Mouse (Mus musculus) embryonic facial prominence, embryonic 14.5 days (tissue): Measurements from ENCODE around the gene Tnnt3. TPM values are rescaled to one million over a fixed set of nuclear protein-coding genes. Genes with fewer than 3 reads are reported as not detected.
A peak's percentile ranks its signal among the peaks of the same experiment; 100 is the strongest.

Experiments
- ATAC-seq: fragments of 200-750 bp; cut with Nextera tagmentation; 2 replicates; pipeline ENCODE4 v1.8.0; 2017; ENCODE audit warnings: low read depth, moderate number of reproducible peaks, moderate TSS enrichment
- DNase-seq: peaks from one replicate; pipeline ENCODE4 v3.0.0-alpha.2; 2015; ENCODE audit warnings: low spot score
- H3K27ac ChIP-seq: fragments of 300-500 bp; sonication (generic); replicated peaks from 2 replicates; pipeline ENCODE4 v1.5.1; 2014; ENCODE audit warnings: low read depth, mild to moderate bottlenecking, low read length, moderate library complexity
- H3K27me3 ChIP-seq: fragments of 300-500 bp; sonication (generic); replicated peaks from 2 replicates; pipeline ENCODE4 v1.6.1; 2014; ENCODE audit warnings: low read length; ENCODE audit not compliant: control insufficient read depth, insufficient read depth
- H3K36me3 ChIP-seq: fragments of 300-500 bp; sonication (generic); 2 replicates; pipeline ENCODE4 v1.6.1; 2014; ENCODE audit warnings: low read length, mixed read lengths; ENCODE audit not compliant: control insufficient read depth, insufficient read depth
- H3K4me1 ChIP-seq: fragments of 300-500 bp; sonication (generic); 2 replicates; pipeline ENCODE4 v1.6.1; 2014; ENCODE audit warnings: antibody characterized with exemption, low read length; ENCODE audit not compliant: control insufficient read depth, insufficient read depth
- H3K4me2 ChIP-seq: fragments of 300-500 bp; sonication (generic); 2 replicates; pipeline ENCODE4 v1.6.1; 2014; ENCODE audit warnings: low read depth, mild to moderate bottlenecking, low read length, moderate library complexity, mixed read lengths
- H3K4me3 ChIP-seq: fragments of 300-500 bp; sonication (generic); 2 replicates; pipeline ENCODE4 v1.5.1; 2014; ENCODE audit warnings: low read depth, mild to moderate bottlenecking, low read length
- H3K9ac ChIP-seq: fragments of 300-500 bp; sonication (generic); 2 replicates; pipeline ENCODE4 v1.6.1; 2014; ENCODE audit warnings: low read depth, mild to moderate bottlenecking, low read length, moderate library complexity, mixed read lengths
- H3K9me3 ChIP-seq: fragments of 300-500 bp; sonication (generic); 2 replicates; pipeline ENCODE4 v1.6.1; 2016; ENCODE audit warnings: low read length; ENCODE audit not compliant: control insufficient read depth
- WGBS: fragments of 180-500 bp; shearing (Covaris S2); extraction: QIAGEN DNeasy Blood & Tissue Kit; methylation state at CpG from one replicate; pipeline ENCODE4 v1.1.7; 2014; 5-methylcytosine and 5-hydroxymethylcytosine counted together
- polyA plus RNA-seq: library from polyadenylated mRNA; unstranded; fragments of >200 nt; fragmentation: Nextera tagmentation; extraction: Ambion mirVana; gene quantifications from 2 replicates; pipeline ENCODE4 v1.2.1, GENCODE M21; 2014

Gene Tnnt3
- polyA plus RNA-seq, 1 experiment from 2014 or later: 643 TPM

DNA sequence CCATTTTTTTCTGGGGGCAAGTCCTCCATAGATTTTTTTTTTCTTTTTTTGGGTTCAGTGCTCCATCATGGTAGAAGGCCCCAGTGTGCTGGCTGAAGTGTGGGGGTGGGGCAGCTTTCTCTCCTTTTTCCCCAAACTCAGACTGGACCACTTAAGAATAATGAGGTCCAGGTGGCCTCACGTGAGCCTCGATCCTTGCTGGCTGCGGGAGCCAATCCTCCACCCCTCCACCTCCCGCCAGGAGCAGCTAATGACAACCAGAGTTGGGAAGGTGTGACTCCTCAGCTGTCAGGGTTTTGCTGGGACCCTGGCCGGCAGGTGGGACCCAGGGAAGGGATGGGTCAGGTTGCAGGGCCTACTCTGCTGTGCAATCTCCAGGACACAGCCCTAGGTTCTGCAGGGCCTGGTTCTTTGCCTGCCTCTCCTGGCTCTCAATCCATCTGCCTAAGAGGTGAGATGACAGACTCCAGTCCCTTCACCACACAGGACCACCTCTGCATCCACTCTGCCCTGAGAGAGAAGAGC is 61.1 kb downstream of the Tnnt3 start:
- peak; percentile 55 for DNase-seq
- H3K4me1 ChIP-seq: peaks cover 39% of the 10 kb centered on the region
- H3K9me3 ChIP-seq: no peaks in the 10 kb centered on the region
- no peak overlapping the region for H3K4me2 ChIP-seq
- no peak overlapping the region for H3K4me3 ChIP-seq
- no peaks in the 10 kb centered on the region for H3K27me3 ChIP-seq
- H3K27ac ChIP-seq: peak overlapping the region; percentile 68
- ATAC-seq: no peak
- no peak overlapping the region for H3K9ac ChIP-seq
- H3K36me3 ChIP-seq: no peaks in the 10 kb centered on the region
- WGBS: 21% methylated on average over 5 of the region's 5 CpGs

DNA sequence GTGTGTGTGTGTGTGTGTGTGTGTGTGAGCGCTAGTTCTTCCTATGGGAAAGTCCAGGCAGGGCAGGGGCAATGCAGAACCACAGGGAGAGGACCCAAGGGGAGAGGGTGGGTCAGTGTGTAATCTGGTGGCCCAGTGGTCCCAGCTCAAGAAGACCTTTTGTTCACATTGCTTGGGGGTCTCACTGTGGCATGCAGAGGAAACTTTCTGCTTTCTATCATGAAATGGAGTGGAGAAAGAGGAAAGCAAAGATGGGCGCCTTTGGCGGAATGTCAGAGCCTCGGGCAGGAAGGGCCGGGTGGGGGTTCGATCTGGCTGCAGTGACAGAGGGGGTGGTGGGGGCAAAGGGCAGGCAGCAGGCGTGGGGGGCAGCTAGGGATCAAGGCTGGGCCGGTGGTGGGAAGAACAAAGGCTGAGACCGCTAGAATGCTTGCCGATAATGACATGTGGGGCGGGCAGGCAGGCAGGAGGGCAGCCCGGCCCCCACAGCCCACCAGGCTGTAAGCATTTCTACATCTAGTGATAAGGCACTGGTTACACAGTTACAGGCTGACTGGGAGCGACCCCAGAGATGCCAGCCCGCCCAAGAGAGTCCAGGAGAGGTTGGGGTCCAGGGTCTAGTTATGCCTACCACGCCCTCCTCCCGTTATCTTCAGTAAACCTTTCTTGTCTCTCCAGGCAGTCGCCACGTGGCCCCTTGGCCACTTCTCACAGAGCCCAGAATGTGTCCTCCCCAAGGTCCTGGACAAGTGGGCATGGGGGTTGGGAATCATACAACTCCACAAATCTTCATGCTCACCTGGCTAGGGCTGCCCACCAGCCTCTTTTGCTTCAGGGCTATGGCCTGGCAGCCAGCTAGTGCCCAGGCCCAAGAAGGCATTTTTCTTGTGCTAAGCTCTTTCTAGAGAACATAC is 62.6 kb downstream of the Tnnt3 start:
- Histone ChIP-seq H3K27me3 (no peaks in the 10 kb centered on the region), H3K36me3 (no peaks in the 10 kb centered on the region), H3K4me2 (no peak overlapping the region), H3K4me1 (peaks cover 37% of the 10 kb centered on the region), H3K27ac (peak overlapping the region; percentile 70), H3K4me3 (no peak overlapping the region), H3K9me3 (no peaks in the 10 kb centered on the region), H3K9ac (peak overlapping the region; percentile 9; the same call in 1 of the 2 replicates)
- DNase-seq: no peak
- no peak for ATAC-seq
- WGBS: 29% methylated on average over 18 of the region's 18 CpGs

DNA sequence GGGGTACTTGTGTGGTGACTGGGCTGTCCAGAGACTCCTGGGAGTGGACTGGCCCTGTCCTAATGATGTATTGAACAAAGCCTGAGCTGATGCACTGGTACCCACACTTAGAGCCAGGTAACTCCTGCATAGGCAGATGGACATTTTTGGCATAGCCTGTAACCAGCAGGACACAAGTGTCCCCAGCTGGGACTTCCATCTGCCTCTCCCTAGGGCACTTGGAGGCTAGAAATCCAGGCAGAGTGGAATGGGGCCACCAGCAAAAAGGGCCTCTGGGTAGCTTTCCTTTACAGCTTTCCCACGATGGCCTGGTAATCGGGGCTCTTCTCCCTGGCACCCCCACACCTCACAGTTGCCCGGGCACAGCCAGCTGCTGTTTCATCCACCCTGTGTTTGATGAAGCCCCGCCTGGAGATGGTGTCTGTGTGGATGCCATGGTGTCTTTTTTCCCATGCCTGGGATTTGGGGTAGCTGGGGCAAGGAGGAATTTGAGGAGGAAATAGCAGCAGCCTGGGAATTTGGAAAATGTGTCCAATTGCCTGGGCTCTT is 63.3 kb downstream of the Tnnt3 start:
- peak; percentile 38; the same call in 1 of the 2 replicates for ATAC-seq

DNA sequence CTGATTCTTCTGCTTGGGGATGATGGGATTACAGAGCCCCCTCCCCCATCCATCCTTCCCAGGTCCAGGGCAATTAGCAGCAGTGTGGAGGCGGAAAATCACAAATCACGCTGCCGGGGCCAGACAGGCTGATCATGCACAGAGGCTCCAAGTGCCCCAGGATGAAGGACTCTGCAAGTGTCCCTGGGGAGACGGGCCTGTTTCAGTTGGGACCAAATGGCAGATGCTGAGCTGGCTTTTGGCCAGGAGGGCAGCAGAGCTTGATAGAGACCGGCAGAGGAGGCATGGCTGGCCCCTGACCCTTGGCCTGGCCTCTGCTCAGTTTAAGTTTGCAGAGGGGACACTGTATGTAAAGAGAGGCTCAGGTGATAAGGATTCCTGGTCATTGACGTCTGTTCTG is 64.5 kb downstream of the Tnnt3 start:
- WGBS: 30% methylated on average over 6 of the region's 6 CpGs
- Histone ChIP-seq H3K27me3 (no peaks in the 10 kb centered on the region), H3K4me3 (no peak overlapping the region), H3K36me3 (no peaks in the 10 kb centered on the region), H3K4me1 (peaks cover 33% of the 10 kb centered on the region), H3K9me3 (no peaks in the 10 kb centered on the region), H3K9ac (no peak overlapping the region), H3K27ac (0 out of 2 replicates have a peak overlapping the region, but pooled peaks have one; percentile 48), H3K4me2 (no peak overlapping the region)
- ATAC-seq (0 out of 2 replicates have a peak, but pooled peaks have one; percentile 34), DNase-seq (peak; percentile 62)

More for the DNA sequence above, 63.3 kb downstream of the Tnnt3 start:
- 54% methylated on average over 4 of the region's 4 CpGs for WGBS
- Histone ChIP-seq H3K36me3 (no peaks in the 10 kb centered on the region), H3K27ac (peak overlapping the region; percentile 70), H3K27me3 (no peaks in the 10 kb centered on the region), H3K4me3 (no peak overlapping the region), H3K4me1 (peaks cover 37% of the 10 kb centered on the region), H3K9ac (peak overlapping the region; percentile 9; the same call in 1 of the 2 replicates), H3K9me3 (no peaks in the 10 kb centered on the region), H3K4me2 (no peak overlapping the region)
- DNase-seq: peak; percentile 75

DNA sequence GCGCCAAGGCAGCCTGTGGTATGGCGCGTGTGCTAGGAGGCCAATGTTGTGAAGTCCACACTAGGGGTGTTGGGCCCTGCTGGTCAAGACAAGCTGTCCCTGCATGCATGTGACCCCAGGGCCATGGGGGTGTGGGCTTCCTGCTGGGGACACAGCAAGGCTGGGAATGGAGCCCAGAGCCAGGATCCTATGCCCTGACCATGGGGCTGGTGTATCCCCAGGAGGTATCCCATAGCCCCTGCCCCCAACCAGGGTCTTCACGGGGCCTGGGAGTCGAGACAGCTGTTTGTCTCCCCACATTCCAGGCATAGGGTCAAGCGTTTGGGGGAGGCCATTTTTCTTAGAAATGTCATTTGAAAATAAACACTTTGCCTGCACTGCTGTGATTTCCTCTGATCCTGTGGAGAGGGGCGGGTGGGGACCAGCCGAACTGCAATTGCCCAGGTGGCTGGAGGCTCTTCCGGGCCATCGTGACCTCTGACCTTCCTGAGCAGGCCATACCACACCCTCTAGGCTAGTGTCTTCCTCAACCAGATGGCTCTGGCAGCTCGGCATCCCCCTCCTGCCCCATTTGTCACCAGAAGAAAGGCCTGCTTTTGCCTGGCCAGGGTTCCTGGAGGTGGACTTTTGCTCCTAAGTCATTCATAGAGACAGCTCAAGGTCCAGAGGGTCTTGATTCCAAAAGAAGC is 66.5 kb downstream of the Tnnt3 start:
- Histone ChIP-seq H3K9me3 (no peaks in the 10 kb centered on the region), H3K27me3 (no peaks in the 10 kb centered on the region), H3K4me2 (no peak overlapping the region), H3K9ac (no peak overlapping the region), H3K4me1 (peaks cover 38% of the 10 kb centered on the region), H3K36me3 (no peaks in the 10 kb centered on the region), H3K27ac (no peak overlapping the region), H3K4me3 (no peak overlapping the region)
- 21% methylated on average over 8 of the region's 11 CpGs for WGBS
- DNase-seq: no peak
- no peak for ATAC-seq

Other genes with a start within 250 kb of the Tnnt3 start
- not detected in 2 replicates for gene Gm2431, start 240.5 kb upstream of the Tnnt3 start, polyA plus RNA-seq
- gene Gm4559, start 224.5 kb upstream of the Tnnt3 start, polyA plus RNA-seq: not detected in 2 replicates
- gene Krtap5-1, start 201.7 kb upstream of the Tnnt3 start, polyA plus RNA-seq: not detected in 2 replicates
- not detected in 2 replicates for gene Krtap5-4, start 195.3 kb upstream of the Tnnt3 start, polyA plus RNA-seq
- 3.0 and 3.3 TPM in 2 replicates for gene Ifitm10, start 125.1 kb upstream of the Tnnt3 start, polyA plus RNA-seq
- 0.46 TPM in 1 of 2 replicates, not detected in the other for gene Gm49369, start 116.2 kb upstream of the Tnnt3 start, polyA plus RNA-seq
- gene Ctsd, start 110.8 kb upstream of the Tnnt3 start, polyA plus RNA-seq: 342 and 350 TPM in 2 replicates
- gene Syt8, start 64.0 kb upstream of the Tnnt3 start, polyA plus RNA-seq: 1.9 and 3.9 TPM in 2 replicates
- gene Tnni2, start 57.0 kb upstream of the Tnnt3 start, polyA plus RNA-seq: 319 and 564 TPM in 2 replicates
- 40.1 and 42.6 TPM in 2 replicates for gene Lsp1, start 38.0 kb upstream of the Tnnt3 start, polyA plus RNA-seq
- gene Mrpl23, start 33.9 kb downstream of the Tnnt3 start, polyA plus RNA-seq: 30.3 and 33.1 TPM in 2 replicates
- 1,478 and 1,518 TPM in 2 replicates for gene Igf2, start 168.0 kb downstream of the Tnnt3 start, polyA plus RNA-seq
- gene Gm49394, start 171.1 kb downstream of the Tnnt3 start, polyA plus RNA-seq: 0.55 and 0.63 TPM in 2 replicates
- gene Ins2, start 244.5 kb downstream of the Tnnt3 start, polyA plus RNA-seq: not detected in 2 replicates